Mouse (Mus musculus) left cerebral cortex, postnatal 10 days (tissue): Measurements from ENCODE around the gene Peli1. TPM values are rescaled to one million over a fixed set of nuclear protein-coding genes. Genes with fewer than 3 reads are reported as not detected.

Experiments used
- DNase-seq, 2 experiments: peaks; one replicate each; pipeline ENCODE4 v3.0.0; 2021 to 2022; ENCODE audit warnings: low spot score in 2 of 2, mixed read lengths in 1 of 2; ENCODE audit errors: extremely low spot score in 1 of 2
- intact Hi-C: fragments of 180-260 bp; cut with DNase I; formaldehyde crosslinking; loops from one replicate; pipeline ENCODE4 v1.15.1; 2025
- total RNA-seq, 2 experiments: library from RNA; stranded (reverse); gene quantifications; 2 replicates each; pipeline ENCODE4 v1.2.3; 2021

Gene Peli1
- 10 to 100 TPM; 47.1 to 49.9 TPM for total RNA-seq

DNA sequence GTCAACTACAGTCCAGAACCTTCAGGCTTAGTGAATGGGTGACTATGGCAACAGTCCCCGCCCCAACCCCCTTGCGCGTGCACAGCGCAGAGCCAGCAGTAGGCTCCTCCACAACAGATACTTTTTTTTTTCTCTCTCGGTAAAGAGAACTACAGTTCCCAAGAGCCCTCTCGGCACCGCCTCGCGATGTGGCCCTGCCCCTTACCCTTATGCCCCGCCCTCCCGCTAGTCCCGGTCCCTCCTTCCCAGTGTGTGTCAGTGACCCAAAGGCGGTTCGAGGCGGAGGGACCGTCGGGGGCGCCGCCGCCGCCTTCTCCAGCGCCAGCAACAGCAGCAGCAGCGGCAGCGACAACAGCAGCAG, at the start of gene Peli1:
TSS of gene Peli1 (plus strand) at position 225 of the 361 bp plus-strand sequence.
- intact Hi-C loops = loop anchor here (5.0 kb wide), 1 partner anchor 174 kb away; no protein-coding TSS in a partner anchor
- peak; percentile 96 to 97 for DNase-seq

- DNase-seq = no peak
- intact Hi-C loops = no loop called here
Observed at GRCm38 (mm10) chr11:21042590-21042989, 48.5 kb upstream of the Peli1 start.

- intact Hi-C loops = no loop called here
- no peak for DNase-seq
Observed at GRCm38 (mm10) chr11:21046188-21046587, 44.9 kb upstream of the Peli1 start.

GRCm38 (mm10) chr11:21047921-21048320, 43.2 kb upstream of the Peli1 start:
- DNase-seq = no peak
- intact Hi-C loops = no loop called here

DNA sequence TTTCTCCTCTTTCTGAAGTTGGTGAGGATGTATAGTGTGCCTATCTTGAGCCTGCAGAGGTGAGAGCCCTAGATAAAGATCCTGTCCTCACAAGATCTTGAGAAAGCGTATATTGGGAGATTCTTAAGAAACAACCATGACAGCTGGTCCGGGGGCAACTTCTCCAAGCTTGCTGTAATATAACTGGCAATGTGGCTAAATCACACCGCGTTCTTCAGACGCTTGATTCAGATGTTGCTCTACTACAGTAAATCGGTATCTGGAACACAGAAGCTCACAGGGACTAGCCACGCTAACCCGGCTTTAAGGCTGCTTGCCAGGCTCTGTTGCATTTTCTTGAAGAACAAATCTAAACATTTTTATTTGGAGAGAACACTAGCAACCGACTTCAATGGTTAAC, 39.4 kb upstream of the Peli1 start:
- intact Hi-C loops = no loop called here
- DNase-seq = peak; percentile 27 to 30

GRCm38 (mm10) chr11:21054587-21054986, 36.5 kb upstream of the Peli1 start:
- intact Hi-C loops = no loop called here

GRCm38 (mm10) chr11:21056109-21056850, 34.8 kb upstream of the Peli1 start:
- no peak for DNase-seq
- intact Hi-C loops = no loop called here

More at GRCm38 (mm10) chr11:21054587-21054986, 36.5 kb upstream of the Peli1 start:
- no peak for DNase-seq

GRCm38 (mm10) chr11:21057511-21058414, 33.3 kb upstream of the Peli1 start:
- no peak for DNase-seq
- intact Hi-C loops = no loop called here

GRCm38 (mm10) chr11:21058415-21058781, 32.7 kb upstream of the Peli1 start:
- DNase-seq = no peak
- intact Hi-C loops = no loop called here

DNA sequence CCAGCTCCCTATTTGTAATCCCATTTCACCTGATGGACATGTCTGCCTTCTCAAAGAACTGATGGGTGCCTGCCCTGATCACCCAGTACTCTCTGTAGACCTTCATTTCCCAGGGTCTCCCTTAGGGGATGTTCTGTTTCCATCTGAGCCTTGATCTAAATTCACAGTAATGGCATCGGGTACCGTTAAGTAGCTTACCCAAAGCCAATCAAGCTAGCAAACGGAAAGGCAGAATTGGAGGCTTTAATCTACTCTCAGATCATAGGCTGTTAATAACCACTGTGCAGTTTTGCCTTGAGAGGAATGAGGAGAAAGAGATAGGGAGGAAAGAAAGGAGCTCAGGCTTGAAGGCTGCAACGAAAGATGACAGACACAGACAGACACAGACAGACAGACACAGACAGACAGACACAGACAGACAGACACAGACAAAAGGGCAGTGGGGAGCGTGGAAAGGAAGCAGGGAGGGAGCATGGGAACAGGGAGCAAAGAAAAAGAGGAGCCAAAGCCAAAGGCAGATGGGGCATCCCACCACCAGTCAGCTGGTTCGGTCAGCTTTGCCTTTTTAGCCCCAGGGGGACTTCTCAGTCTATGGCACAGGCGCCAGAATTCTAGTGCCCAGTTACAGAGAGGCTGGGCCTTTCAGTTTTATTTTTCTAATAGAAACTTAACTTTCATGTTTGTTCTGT, 30.6 kb upstream of the Peli1 start:
- intact Hi-C loops = no loop called here
- DNase-seq = no peak

DNA sequence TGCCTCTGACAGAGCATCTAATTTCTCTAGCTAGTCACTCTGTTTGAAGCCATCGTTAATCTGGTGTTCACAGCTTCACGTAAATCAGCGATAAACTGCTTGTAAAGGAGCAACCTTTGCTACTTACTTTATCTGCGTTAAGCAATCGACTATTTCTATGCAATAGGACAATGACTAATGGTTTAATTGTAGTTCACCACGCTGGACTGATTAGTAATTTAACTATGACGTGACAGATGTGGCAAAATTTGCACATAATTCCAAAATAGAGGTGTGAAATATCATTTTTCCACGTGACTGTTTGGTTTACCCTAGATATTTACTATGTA, 30.1 kb upstream of the Peli1 start:
- intact Hi-C loops = no loop called here
- DNase-seq = no peak

GRCm38 (mm10) chr11:21061431-21061830, 29.7 kb upstream of the Peli1 start:
- no peak for DNase-seq
- intact Hi-C loops = no loop called here

DNA sequence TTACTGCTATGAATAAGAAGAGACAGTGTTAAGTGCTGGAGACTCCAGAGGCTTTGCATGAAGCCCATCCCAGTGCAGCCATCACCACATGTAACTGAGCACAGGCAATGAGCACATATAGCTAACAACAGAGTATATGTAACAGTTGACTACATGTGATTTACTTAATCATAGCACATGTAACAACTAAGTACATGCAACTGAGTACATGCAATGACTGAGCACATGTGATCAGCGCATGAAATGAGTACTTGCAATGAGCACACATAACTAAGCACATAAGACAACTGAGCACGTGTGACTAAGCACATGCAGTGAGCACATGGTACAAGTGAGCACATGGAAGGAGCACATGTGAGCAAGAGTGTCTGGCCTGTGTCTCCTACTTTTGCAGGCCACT, 29.0 kb upstream of the Peli1 start:
- no peak for DNase-seq
- intact Hi-C loops = no loop called here

- DNase-seq = no peak
- intact Hi-C loops = no loop called here
Observed at GRCm38 (mm10) chr11:21063271-21063670, 27.8 kb upstream of the Peli1 start.

DNA sequence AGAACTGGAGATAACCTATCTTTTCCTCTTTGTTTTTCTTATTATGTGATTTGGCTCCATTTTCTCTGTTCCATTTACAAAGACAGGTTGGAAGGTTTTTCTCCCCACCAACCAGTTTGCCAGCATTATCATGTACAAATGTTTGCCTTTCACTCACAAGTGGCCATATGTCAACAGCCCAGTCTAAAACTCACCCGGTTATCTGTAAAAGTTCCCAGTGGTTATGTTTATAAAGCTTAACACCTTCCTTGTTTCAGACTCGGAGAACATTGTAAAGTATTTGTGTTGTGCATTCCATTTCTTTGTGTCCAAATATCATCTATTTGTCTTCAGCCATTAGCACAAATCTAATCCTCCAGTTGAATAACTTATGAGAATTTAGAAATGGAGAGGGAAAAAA, 11.7 kb upstream of the Peli1 start:
- no peak for DNase-seq
- intact Hi-C loops = no loop called here

- intact Hi-C loops = no loop called here
- DNase-seq = no peak
Observed at GRCm38 (mm10) chr11:21079851-21080362, 11.2 kb upstream of the Peli1 start.

DNA sequence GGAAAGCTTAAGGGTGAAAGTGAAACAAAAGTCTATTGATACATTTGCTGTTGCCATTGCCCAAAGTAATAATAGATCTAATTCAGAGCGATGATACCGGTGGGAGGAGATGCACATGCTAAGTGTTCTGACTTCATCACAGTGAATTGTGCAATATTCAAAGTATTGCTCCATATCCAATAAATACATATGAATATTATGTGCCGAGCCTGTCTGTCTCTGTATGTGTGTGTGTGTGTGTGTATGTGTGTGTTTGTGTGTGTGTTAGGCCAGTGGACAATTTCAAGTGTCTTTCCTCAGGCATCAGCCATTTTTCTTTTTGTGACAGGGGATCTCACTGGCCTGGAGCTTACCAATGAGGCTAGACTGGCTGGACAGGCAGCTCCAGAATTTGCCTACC, 9.9 kb upstream of the Peli1 start:
- DNase-seq = no peak
- intact Hi-C loops = no loop called here

- intact Hi-C loops = no loop called here
- no peak for DNase-seq
Observed at GRCm38 (mm10) chr11:21082711-21083110, 8.4 kb upstream of the Peli1 start.

GRCm38 (mm10) chr11:21088356-21088755, 2.7 kb upstream of the Peli1 start:
- intact Hi-C loops = no loop called here
- no peak for DNase-seq
